Mouse (Mus musculus): ENCODE results near the gene Utp6. TPM values are rescaled to one million over a fixed set of nuclear protein-coding genes. Genes with fewer than 3 reads are reported as not detected.

Utp6 gene
- polyA plus RNA-seq, 1 experiment, result 3.4 TPM

- TF ChIP-seq GATA1 (IDR thresholded peaks at IDR 0.05; ENCODE audit: low read length), result no peak
Observed at GRCm38 (mm10) chr11:79902881-79903481, 59.2 kb downstream of the Utp6 start.

- no peak for TF ChIP-seq GATA1 (IDR thresholded peaks at IDR 0.05; ENCODE audit: low read length)
Observed at GRCm38 (mm10) chr11:79901146-79901545, 61.0 kb downstream of the Utp6 start.

- no peak for TF ChIP-seq GATA1 (IDR thresholded peaks at IDR 0.05; ENCODE audit: low read length)
Observed at GRCm38 (mm10) chr11:79892259-79892658, 69.9 kb downstream of the Utp6 start.

GRCm38 (mm10) chr11:79890822-79891221 lies 71.4 kb downstream of the Utp6 start:
- no peak for TF ChIP-seq GATA1 (IDR thresholded peaks at IDR 0.05; ENCODE audit: low read length)

GRCm38 (mm10) chr11:79886961-79887360 lies 75.2 kb downstream of the Utp6 start:
- TF ChIP-seq GATA1 (IDR thresholded peaks at IDR 0.05; ENCODE audit: low read length), result no peak

GRCm38 (mm10) chr11:79886395-79886794 lies 75.8 kb downstream of the Utp6 start:
- TF ChIP-seq GATA1 (IDR thresholded peaks at IDR 0.05; ENCODE audit: low read length), result no peak

GRCm38 (mm10) chr11:79885713-79886393 lies 76.3 kb downstream of the Utp6 start:
- no peak for TF ChIP-seq GATA1 (IDR thresholded peaks at IDR 0.05; ENCODE audit: low read length)

- TF ChIP-seq GATA1 (IDR thresholded peaks at IDR 0.05; ENCODE audit: low read length), result no peak
Observed at GRCm38 (mm10) chr11:79884784-79885183, 77.4 kb downstream of the Utp6 start.

Other genes starting within 250 kb of the Utp6 start
- 42.6 and 56.9 TPM in 2 replicates for gene Suz12, start 30.7 kb upstream of the Utp6 start, polyA plus RNA-seq (2012)
- 30.1 and 34.5 TPM in 2 replicates for gene Crlf3, start 118.6 kb upstream of the Utp6 start, polyA plus RNA-seq (2012)
- 3.8 and 5.1 TPM in 2 replicates for gene Atad5, start 127.0 kb upstream of the Utp6 start, polyA plus RNA-seq (2012)
- gene Tefm, start 179.8 kb upstream of the Utp6 start, polyA plus RNA-seq (2012), result 1.1 TPM in 2 replicates
- not detected in 2 replicates for gene Adap2, start 191.7 kb upstream of the Utp6 start, polyA plus RNA-seq (2012)
- 3.7 and 4.7 TPM in 2 replicates for gene Rnf135, start 221.5 kb upstream of the Utp6 start, polyA plus RNA-seq (2012)
- 7.8 and 11.5 TPM in 2 replicates for gene Rhot1, start 246.6 kb upstream of the Utp6 start, polyA plus RNA-seq (2012)